Mouse (Mus musculus) lung, adult 2 months (tissue): Measurements from ENCODE around the gene Itk. TPM values are rescaled to one million over a fixed set of nuclear protein-coding genes. Genes with fewer than 3 reads are reported as not detected.

ENCODE experiments used
- DNase-seq: peaks from one replicate; pipeline ENCODE4 v3.0.0; 2022
- H3K4me1 ChIP-seq: fragments of 200-500 bp; 2 replicates; pipeline ENCODE4 v1.6.1; 2011; ENCODE audit warnings: low read length; ENCODE audit not compliant: control insufficient read depth, insufficient read depth
- H3K4me3 ChIP-seq: fragments of 200-500 bp; replicated peaks from 2 replicates; pipeline ENCODE3; 2011; ENCODE audit warnings: low read depth, mild to moderate bottlenecking, control low read depth, low read length; ENCODE audit errors: extremely low read depth
- CTCF ChIP-seq: fragments of 200-500 bp; IDR thresholded peaks from 2 replicates; pipeline ENCODE4 v1.5.1; 2011; ENCODE audit warnings: mild to moderate bottlenecking, low read length, control low read depth; ENCODE audit not compliant: insufficient read depth
- POLR2A ChIP-seq: fragments of 200-500 bp; IDR thresholded peaks from 2 replicates; pipeline ENCODE4 v1.6.1; 2011; ENCODE audit warnings: low read depth, mild to moderate bottlenecking, control low read depth, low read length, borderline replicate concordance; ENCODE audit errors: extremely low read depth
- WGBS: fragments of 180-500 bp; shearing (Covaris S2); methylation state at CpG from one replicate; pipeline ENCODE4 v1.1.7; 2018; 5-methylcytosine and 5-hydroxymethylcytosine counted together
- polyA plus RNA-seq: library from polyadenylated mRNA; depleted of rRNA; stranded (reverse); fragments of >200 nt; gene quantifications from 2 replicates; pipeline ENCODE4 v1.2.3, GENCODE M21; 2012

The Itk gene
- polyA plus RNA-seq, 1 experiment, result 1.7 TPM

DNA sequence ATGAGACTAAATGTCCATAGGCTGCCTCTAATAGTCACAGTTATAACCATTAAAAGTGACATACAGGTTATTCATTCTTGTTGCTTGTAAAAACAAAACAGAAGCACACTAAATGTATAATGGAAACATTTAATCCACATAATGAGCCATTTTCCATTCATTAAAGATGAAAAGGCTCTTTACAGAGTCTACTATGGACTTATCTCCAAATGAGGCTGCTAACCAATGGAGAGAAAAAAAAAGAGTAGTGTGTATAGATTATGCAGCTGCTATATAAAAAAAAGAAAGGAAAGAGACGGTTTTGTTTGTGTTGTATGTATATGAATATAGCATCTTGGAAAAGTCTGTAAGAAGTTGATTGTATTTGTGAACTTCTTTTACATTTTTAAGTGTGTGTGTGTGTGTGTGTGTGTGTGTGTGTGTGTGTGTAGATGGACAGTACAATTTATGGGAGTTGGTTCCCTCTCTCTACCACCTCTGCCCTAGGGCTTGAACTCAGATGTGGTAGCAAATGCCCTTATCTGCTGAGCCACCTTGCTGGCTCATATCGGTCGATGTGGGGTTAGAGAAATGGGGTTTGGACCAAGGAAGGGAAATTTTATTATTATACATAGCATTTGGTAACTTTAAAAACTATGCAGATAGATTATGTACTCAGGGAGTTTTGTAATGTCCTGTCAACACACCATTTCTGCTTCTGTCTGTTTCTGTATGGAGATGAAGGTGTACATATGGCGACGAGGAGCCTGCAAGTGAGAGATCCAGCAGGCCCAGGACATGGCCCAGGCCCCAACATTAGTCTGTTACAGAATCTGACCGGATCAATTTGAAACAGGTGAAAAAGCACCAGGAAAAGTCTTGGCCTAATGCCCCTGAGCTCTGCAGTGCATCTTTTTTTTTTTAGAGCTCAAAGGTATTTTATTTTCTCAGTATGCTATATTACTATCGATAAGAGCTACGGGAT is 11.2 kb downstream of the Itk start:
- DNase-seq, result no peak
- WGBS, result 85% methylated on average over 8 of the region's 8 CpGs
- no peaks in the 10 kb centered on the region for H3K4me1 ChIP-seq
- no peak overlapping the region for H3K4me3 ChIP-seq
- no peak for TF ChIP-seq CTCF
- no peak for TF ChIP-seq POLR2A

DNA sequence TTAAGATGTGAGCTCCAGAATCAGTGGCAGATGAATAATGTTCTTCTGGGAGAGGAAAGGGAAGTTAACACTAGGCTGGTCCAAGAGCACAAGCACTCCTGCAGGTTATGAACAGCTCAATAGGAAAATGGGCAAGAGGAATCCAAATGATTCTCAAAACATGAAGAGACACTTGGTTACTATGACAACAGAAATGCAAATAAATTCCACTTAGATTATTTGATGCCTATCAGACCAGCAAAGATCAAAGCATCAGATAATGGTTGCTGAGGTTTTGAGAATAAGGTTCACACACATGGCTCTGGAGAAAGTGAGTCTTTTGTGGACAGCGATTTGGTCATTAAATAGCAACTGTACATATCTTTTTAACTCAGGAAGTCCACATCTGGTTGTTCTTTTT is 12.0 kb downstream of the Itk start:
- TF ChIP-seq POLR2A (no peak), CTCF (no peak)
- WGBS, result 91% methylated on average over 1 of the region's 1 CpGs
- H3K4me3 ChIP-seq, result no peak overlapping the region
- no peak for DNase-seq
- no peaks in the 10 kb centered on the region for H3K4me1 ChIP-seq

DNA sequence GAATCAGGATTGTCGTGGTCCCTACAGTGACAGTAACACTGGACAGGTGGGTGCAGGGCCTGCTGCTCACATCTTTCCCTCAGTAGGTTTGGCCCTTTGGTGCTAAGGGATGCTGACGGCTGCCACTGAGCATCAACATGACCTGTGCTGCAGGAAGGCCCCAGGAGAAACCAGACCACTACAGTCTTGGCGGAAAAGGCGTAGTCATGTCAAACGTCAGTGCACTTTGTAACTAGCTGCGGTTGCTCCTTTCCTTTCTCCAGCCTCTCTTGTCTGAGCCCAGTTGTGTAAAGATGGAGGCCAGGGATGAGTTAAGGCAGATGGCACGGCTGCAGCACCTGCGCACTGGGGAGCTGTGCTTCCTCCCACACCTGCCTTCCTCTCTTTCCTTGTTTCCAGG is 14.3 kb downstream of the Itk start:
- Histone ChIP-seq H3K4me1 (no peaks in the 10 kb centered on the region), H3K4me3 (no peak overlapping the region)
- WGBS, result 74% methylated on average over 8 of the region's 8 CpGs
- no peak for DNase-seq
- TF ChIP-seq CTCF (no peak), POLR2A (no peak)

DNA sequence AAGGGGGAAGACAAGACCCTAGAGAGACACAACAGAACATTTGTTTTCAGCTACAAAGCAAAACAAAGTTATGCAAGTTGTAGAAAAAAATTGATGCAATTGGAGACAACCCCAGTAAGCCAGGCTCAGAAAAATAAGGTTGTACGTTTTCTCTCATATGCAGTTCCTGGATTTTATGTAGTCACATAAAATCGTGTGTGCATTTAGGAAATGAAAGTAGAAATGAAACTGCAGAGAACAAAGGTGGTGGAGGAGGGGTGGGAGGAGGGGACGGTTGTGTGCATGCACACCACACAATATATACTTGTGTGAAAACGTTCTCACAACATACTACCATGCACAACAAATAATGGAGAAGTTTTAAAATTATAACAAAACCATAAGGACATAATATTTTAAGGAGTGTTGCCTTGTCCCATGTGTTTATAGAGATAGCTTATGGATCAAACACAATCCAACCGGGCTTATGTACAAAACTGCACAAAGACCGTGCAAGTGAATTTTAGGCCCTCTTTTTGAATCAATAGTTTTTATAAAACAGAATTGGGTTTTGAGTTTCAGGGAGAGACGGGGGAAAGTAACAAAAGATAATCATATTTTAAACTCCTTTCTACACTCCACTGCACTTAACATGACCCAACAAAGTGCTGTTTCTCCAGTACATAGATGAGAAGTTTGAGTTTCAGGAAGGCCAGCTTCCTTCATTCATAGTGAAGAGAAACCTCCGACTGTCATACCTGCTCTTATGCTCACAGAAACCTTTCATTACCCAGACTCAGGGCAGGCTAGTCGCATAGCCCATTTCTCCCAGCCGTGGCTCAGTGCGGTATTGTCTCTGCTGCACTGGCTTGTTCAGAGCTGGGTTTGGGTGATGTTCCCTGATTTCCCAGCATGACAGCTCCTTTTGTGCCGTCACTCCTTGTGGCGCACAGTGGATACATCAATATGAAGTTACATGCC is 16.0 kb downstream of the Itk start:
- H3K4me3 ChIP-seq, result no peak overlapping the region
- TF ChIP-seq POLR2A, result no peak
- no peak for TF ChIP-seq CTCF
- H3K4me1 ChIP-seq, result no peaks in the 10 kb centered on the region
- no peak for DNase-seq
- 71% methylated on average over 13 of the region's 13 CpGs for WGBS

DNA sequence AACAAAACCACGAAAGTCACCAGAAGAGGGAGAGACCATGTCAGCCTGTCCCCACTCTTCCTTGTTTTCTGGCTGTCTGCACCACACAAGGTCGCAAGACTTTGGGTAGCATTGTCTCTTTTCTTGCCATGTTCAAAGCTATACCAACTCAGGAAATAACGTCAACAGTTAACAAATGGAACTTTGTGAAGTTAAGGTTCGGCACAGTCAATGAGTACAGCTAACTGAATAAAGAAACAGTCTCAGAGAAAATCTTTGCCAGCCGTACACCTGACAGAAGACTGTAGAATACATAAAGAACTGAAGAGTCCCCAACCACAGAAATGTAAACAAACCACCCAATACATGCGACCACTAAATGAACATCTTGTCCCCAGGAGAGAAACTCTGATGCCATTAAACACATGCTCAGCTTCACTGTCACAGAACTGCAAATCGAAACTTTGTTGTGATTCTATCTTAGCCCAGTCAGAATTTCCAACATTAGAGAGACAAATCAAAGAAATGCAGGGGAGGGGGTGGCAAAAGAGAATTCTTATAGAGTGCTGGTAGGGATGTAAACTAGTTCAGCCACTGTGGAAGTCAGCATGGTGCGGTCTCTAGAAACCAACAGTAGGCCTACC is 16.9 kb downstream of the Itk start:
- 65% methylated on average over 8 of the region's 8 CpGs for WGBS
- TF ChIP-seq CTCF (no peak), POLR2A (no peak)
- DNase-seq, result no peak

DNA sequence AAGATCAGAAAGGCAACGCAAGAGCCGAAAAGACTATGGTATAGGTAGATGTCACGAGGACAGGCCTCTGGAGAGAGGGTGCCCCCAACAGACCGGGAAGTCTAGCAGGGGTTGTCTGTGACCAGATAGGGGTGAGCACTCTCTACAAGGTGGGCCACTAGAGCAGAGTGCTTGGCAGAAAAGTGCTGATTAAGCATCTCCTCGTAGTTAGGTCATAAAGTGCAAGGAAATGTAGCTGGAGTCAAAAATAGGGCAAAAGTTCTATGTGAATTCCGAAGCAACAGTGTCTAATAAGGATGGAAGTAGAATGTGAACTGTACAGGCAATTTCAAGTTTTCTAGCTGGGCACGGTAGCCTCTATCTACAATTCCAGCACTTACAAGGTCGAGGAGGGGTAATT is 18.1 kb downstream of the Itk start:
- WGBS, result 88% methylated on average over 8 of the region's 8 CpGs
- no peak overlapping the region for H3K4me3 ChIP-seq
- no peaks in the 10 kb centered on the region for H3K4me1 ChIP-seq
- TF ChIP-seq CTCF (no peak), POLR2A (no peak)
- DNase-seq, result no peak

More for the DNA sequence above, 16.9 kb downstream of the Itk start:
- no peak overlapping the region for H3K4me3 ChIP-seq
- H3K4me1 ChIP-seq, result no peaks in the 10 kb centered on the region

DNA sequence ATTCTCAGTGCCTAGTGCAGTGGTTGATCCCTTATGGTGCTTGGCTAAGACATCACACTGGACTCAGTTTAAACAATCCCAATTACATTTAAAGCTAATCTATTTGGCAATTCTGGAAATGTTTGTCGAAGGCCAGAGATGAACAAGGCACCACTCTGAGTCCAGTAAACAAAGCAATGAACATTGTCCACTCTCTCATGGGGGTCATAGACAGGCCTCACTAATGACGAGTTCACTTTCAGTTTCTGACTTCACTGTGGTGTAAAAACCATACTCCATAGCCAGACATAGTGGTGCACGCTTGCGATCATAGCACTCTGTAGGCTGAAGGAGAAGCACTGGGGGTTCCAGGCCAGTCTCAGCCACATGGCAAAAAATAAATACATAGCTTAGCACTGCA is 18.9 kb downstream of the Itk start:
- WGBS, result 83% methylated on average over 4 of the region's 4 CpGs
- Histone ChIP-seq H3K4me3 (no peak overlapping the region), H3K4me1 (no peaks in the 10 kb centered on the region)
- TF ChIP-seq CTCF, result no peak
- DNase-seq, result no peak

DNA sequence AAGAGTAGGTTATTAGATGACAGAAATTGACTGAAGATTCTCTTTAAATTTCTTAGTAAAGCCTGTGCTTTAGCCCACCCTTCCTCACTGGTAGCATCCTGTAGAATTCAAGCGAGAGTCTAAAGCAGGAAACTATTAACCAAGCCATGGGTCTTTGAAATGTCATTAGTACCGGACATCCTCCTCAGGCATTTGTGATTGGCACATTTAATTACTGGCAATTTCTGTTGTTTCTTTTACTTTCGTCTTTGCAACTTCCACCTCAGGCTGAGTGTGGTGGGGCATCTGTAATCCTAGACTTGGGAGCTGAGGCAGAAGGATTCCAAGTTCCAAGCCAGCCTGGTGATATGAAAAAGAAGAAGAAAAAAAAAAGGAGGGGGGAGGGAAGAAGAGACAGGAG is 23.0 kb downstream of the Itk start:
- WGBS, result 37% methylated on average over 3 of the region's 3 CpGs
- Histone ChIP-seq H3K4me1 (no peaks in the 10 kb centered on the region), H3K4me3 (no peak overlapping the region)
- no peak for TF ChIP-seq POLR2A
- TF ChIP-seq CTCF, result no peak
- no peak for DNase-seq

DNA sequence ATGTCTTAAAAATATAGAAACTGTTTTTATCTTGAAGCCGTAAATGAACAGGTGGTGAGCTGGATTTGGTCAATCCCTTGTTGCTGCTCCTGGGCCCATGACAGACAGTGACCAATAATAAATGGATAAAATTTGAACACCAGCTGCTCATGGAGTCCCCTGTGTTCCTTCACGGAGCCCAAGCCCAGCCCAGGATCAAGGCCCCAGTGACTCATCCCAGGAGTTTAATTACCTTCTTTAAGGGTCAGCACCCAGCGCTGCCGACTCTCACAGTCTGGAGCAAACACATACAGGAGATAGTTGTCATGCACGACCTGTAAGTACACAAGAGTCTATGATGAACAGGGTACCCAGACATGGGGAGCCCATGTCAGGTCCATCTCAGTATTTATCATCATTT is 23.6 kb downstream of the Itk start:
- 78% methylated on average over 5 of the region's 5 CpGs for WGBS
- Histone ChIP-seq H3K4me1 (no peaks in the 10 kb centered on the region), H3K4me3 (no peak overlapping the region)
- DNase-seq, result no peak
- TF ChIP-seq CTCF, result no peak
